Comparison of ENCODE assay signal across 19 mouse cellular contexts in the genomic region with DNA sequence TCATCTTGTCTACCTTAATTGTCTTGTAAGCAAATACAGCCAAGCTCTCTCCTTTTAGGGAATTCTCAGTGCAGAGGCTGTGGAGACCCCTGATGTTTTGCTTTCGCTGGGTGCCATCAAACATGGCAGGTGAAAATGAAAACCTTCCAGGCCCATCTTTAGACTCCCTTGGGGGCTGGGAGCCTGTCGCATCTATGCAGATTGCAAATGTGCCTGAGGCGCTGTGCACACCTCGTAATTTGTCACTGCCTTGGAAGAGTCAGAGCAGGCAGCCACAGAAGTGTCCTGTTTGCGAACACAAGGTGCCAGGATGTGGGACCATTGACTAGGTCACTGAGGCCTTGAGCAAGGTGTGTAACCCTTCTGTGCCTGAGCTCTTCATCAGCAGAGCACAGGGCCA.
"Had no signal": no experiment of that assay in that cellular context is flagged by ENCODE, and none has a peak within 500 bp of the region (broad histone marks: within the 10 kb centered on the region; RNA-seq: fewer than 3 reads in every experiment).

No protein-coding gene starts in this region.

- H3K36me3 ChIP-seq: limb, embryonic 12.5 days; limb, embryonic 15.5 days; liver, embryonic 13.5 days; midbrain, embryonic 12.5 days; midbrain, embryonic 15.5 days; neural tube, embryonic 13.5 days; stomach, embryonic 15.5 days had no signal

- ATAC-seq: midbrain, embryonic 15.5 days had no signal

- H3K9ac ChIP-seq: limb, embryonic 12.5 days; limb, embryonic 15.5 days; liver, embryonic 13.5 days; midbrain, embryonic 12.5 days; midbrain, embryonic 15.5 days; neural tube, embryonic 13.5 days; stomach, embryonic 15.5 days had no signal

- H3K4me3 ChIP-seq: layer of hippocampus, adult 2 months; limb, embryonic 12.5 days; limb, embryonic 15.5 days; liver, embryonic 13.5 days; midbrain, embryonic 12.5 days; midbrain, embryonic 15.5 days; myocyte; neural tube, embryonic 13.5 days; stomach, embryonic 15.5 days had no signal

- H3K4me1 ChIP-seq: liver, embryonic 13.5 days; neural tube, embryonic 13.5 days; stomach, embryonic 15.5 days had no signal

- H3K4me2 ChIP-seq: limb, embryonic 12.5 days; limb, embryonic 15.5 days; liver, embryonic 13.5 days; midbrain, embryonic 12.5 days; midbrain, embryonic 15.5 days; neural tube, embryonic 13.5 days; stomach, embryonic 15.5 days had no signal

- H3K27me3 ChIP-seq: limb, embryonic 15.5 days; liver, embryonic 13.5 days; midbrain, embryonic 12.5 days; midbrain, embryonic 15.5 days; neural tube, embryonic 13.5 days; stomach, embryonic 15.5 days had no signal

- H3K9me3 ChIP-seq: limb, embryonic 12.5 days; limb, embryonic 15.5 days; liver, embryonic 13.5 days; midbrain, embryonic 12.5 days; midbrain, embryonic 15.5 days; neural tube, embryonic 13.5 days; stomach, embryonic 15.5 days had no signal

- H3K27ac ChIP-seq: kidney, postnatal 0 days; limb, embryonic 12.5 days; limb, embryonic 15.5 days; liver, embryonic 13.5 days; midbrain, embryonic 12.5 days; midbrain, embryonic 15.5 days; neural tube, embryonic 13.5 days; stomach, embryonic 15.5 days had no signal

- DNase-seq: kidney, postnatal 25 days; layer of hippocampus, adult 9-11 months; liver, embryonic 13.5 days; lung, adult 2 months; lung, postnatal 14 days; lung, postnatal 4 days; retina, postnatal 1 day; right cerebral cortex, postnatal 25 days; spleen, adult 18-20 months; thymus, postnatal 25 days had no signal
